Mouse (Mus musculus): ENCODE measurements at regions not wholly inside any gene's neighbourhood (a gene's known extent, or its start where the extent isn't known, plus 50 kb on each side); places are given as distances from the start of the nearest gene placed in this dataset.

DNA sequence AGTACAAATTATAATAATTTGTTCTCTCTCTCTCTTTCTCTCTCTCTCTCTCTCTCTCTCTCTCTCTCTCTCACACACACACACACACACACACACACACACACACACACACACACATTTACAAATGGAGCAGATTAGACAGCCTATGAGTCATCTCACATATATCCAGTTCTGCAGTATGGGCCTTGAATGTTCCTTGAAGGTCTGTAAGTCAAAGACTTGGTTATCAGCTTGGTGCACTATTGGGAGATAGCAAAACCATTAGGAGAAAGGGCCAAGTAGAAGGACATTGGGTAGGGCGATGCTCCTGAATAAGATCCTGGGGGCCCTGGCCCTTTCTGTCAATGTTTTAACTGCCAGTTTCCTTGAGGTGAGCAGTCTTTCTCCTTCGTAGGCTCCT is 145.1 kb upstream of the Trib2 start:
- intact Hi-C loops (cut with DNase I) = no loop called here
- no peak for DNase-seq (ENCODE audit: low spot score in 2 of 2)

DNA sequence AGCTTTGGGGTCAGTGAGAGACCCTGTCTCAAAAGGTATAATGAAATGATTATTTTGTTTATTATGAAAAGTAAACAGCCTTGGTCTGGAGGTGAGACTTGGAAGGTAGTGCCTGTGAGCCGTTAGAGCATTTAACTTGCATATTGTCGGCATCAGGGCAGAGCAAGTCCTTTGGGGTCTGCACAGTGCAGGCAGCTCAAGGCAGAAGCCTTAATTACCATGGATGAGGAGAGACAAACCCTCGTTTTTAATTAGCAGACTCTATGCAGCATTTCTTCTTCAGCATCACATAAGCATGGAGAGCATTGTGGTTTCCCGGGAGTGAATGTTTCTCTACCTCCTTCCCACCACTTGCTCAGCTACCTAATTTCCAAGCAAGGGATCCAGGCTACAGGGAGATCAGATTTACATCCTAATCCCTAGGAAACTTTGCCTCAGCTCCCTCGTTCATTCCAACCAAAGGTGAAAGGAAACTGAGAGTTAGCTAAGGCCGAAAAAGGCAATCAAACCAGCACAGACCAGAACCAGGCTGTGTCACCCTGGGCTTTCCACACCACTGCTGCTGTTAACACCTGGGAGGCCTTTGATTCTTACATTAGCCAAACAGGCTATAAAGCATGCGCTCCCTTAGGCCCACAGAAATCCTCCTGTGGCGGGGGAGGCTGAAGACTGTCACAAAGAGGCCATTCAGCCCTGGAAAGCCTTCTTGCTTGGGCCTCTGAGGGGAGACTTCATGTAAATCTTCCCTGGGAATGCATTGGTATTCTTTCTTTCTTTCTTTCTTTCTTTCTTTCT is 120.9 kb upstream of the Trib2 start:
- intact Hi-C loops (cut with DNase I) = no loop called here
- DNase-seq (ENCODE audit: low spot score in 2 of 2) = no peak

- intact Hi-C loops (cut with DNase I) = no loop called here
- no peak for DNase-seq (ENCODE audit: low spot score in 2 of 2)
Measured at GRCm38 (mm10) chr12:15932067-15932466, 115.3 kb upstream of the Trib2 start.

DNA sequence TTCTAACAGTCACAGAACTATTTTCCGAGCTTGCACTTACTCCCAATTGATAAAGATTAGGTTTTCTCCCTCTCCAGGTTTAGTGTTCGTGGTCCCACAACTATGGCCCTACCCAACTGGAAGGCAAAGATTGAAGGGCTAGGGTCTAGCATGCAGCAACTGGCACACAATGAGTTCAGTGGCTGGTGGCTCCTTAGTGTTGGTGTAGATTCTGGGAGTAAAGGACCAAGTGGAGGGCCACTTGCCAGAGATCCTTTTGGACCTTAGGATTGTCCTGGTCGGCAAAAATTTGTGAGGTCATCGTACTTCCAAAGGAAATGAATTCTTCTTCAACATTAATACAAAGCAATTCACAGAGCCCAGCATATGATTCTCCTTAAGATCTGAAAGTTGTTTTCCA is 114.8 kb upstream of the Trib2 start:
- intact Hi-C loops (cut with DNase I) = no loop called here
- DNase-seq (ENCODE audit: low spot score in 2 of 2) = no peak

DNA sequence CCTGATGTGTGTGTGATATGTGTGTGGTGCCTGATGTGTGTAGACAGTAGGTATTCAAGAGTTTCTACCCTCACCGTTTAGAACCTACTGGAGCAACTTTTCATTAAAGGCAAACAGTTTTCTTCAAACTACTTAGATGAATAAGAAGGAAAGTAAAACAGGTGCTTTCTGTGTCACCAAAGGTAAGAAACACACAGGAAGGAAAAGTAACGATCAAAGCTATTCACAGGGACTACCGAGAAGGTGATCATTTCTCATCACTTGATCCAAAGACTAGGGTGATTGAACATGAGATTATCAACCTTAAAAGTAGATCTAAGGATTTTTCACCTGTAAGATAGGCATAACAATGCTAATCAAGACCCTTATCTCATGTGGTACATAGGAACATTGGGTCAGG is 113.4 kb upstream of the Trib2 start:
- intact Hi-C loops (cut with DNase I) = no loop called here
- no peak for DNase-seq (ENCODE audit: low spot score in 2 of 2)

- intact Hi-C loops (cut with DNase I) = no loop called here
- DNase-seq (ENCODE audit: low spot score in 2 of 2) = no peak
Measured at GRCm38 (mm10) chr12:15929541-15929940, 112.8 kb upstream of the Trib2 start.

DNA sequence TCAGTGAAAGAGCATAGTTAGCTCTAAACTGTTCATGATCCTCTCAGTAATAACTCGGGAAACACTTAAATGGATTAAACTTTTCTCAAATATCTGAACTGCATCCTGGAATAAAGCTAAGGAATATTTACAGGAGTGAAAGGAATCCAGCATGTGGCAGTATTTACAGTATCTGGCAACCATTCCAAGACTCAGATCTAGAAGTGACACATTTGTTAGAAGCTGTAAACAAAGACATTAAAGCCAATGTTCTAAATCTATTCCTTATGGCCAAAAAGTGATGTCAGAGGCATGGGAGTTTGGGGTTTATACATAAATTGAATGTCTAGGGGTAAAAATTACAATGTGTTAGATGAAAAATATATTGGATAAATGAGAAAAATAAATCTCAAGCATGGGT is 101.6 kb upstream of the Trib2 start:
- intact Hi-C loops (cut with DNase I) = no loop called here

DNA sequence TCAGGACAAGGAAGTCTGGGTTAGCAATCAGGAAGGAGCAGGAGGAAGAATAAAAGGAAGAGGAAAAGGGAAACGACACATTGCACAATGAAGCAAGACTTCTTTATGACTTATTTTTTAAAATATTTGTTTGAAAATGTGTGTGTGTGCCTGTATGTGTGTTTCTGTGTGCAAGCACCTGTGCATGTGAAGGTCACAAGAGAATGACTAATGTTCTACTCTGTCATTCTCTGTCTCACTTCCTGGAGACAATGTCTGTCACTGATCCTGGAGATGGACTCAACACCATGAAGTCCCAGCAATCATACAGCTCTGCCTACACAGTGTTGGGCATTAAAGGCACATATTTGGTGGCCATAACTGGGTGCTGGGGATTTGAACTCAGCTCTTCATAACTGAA is 96.2 kb upstream of the Trib2 start:
- intact Hi-C loops (cut with DNase I) = no loop called here

More for the DNA sequence above, 101.6 kb upstream of the Trib2 start:
- no peak for DNase-seq (ENCODE audit: low spot score in 2 of 2)

GRCm38 (mm10) chr12:15912491-15912890 is 95.8 kb upstream of the Trib2 start:
- intact Hi-C loops (cut with DNase I) = no loop called here
- no peak for DNase-seq (ENCODE audit: low spot score in 2 of 2)

More for the DNA sequence above, 96.2 kb upstream of the Trib2 start:
- no peak for DNase-seq (ENCODE audit: low spot score in 2 of 2)

GRCm38 (mm10) chr12:15911254-15911991 is 94.7 kb upstream of the Trib2 start:
- DNase-seq (ENCODE audit: low spot score in 2 of 2) = no peak
- intact Hi-C loops (cut with DNase I) = no loop called here

GRCm38 (mm10) chr12:15897539-15897938 is 80.8 kb upstream of the Trib2 start:
- intact Hi-C loops (cut with DNase I) = loop anchor here (5.0 kb wide), 2 partner anchors 80 to 255 kb away; partner anchors contain the start of gene Trib2
- peak; percentile 7 to 46 for DNase-seq (ENCODE audit: low spot score in 2 of 2)

DNA sequence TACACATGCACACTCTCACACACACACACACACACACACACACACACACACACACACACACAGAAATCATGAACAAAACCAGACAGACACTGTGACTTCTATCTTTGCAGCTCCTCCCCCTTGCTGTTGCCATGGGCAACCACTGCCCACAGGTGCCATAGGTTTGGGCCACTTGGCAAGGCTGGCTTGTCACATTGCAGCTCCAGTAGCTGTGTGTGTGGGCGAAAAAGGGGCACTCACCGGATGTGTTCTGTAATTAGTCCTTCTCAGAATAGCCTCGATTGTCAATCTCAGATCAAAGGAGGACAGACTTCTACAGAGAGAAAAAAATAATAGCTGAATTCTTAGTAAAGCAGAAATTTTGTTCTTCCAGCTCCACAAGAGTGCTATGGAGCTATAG is 79.8 kb upstream of the Trib2 start:
- intact Hi-C loops (cut with DNase I) = loop anchor here (5.0 kb wide), 2 partner anchors 79 to 256 kb away; partner anchors contain the start of gene Trib2
- peak; percentile 49 to 86 for DNase-seq (ENCODE audit: low spot score in 2 of 2)

- peak in 1 of 2 experiments; percentile 10 for DNase-seq (ENCODE audit: low spot score in 2 of 2)
- intact Hi-C loops (cut with DNase I) = loop anchor here (5.0 kb wide), 2 partner anchors 78 to 257 kb away; partner anchors contain the start of gene Trib2
Measured at GRCm38 (mm10) chr12:15895215-15895614, 78.5 kb upstream of the Trib2 start.

DNA sequence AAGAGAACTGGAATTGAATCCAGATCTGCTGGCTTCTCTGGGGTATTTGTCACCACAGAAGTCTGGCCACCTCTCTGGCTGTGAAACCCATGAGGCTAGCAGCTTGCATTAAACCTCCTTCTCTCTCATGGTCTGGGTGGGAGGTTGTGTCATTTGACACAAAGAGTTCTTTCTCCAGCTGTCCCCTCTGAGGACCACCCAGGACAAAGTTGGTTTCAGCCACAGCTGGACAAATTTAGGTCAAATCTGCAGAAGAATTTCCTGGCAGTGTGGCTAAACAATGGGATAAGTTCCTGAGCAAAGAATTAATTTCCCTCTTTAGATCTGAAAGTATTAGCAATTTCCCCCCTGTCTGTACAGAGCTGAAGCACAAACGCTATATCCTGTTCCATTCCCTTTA is 73.9 kb upstream of the Trib2 start:
- no peak for DNase-seq (ENCODE audit: low spot score in 2 of 2)
- intact Hi-C loops (cut with DNase I) = no loop called here

GRCm38 (mm10) chr12:15879907-15880430 is 63.2 kb upstream of the Trib2 start:
- intact Hi-C loops (cut with DNase I) = no loop called here
- DNase-seq (ENCODE audit: low spot score in 2 of 2) = no peak
